Mouse (Mus musculus): Measurements from ENCODE around the gene Amdhd1. TPM values are rescaled to one million over a fixed set of nuclear protein-coding genes. Genes with fewer than 3 reads are reported as not detected.

The Amdhd1 gene
- polyA plus RNA-seq, 1 experiment from 2014 or later = not detected

GRCm38 (mm10) chr10:93538287-93538686 lies 1.5 kb downstream of the Amdhd1 start:
- Histone ChIP-seq H3K4me2 (no peak overlapping the region), H3K9me3 (no peaks in the 10 kb centered on the region), H3K27me3 (peaks cover 25% of the 10 kb centered on the region), H3K4me3 (no peak overlapping the region), H3K27ac (replicated peaks) (no peak overlapping the region), H3K36me3 (no peaks in the 10 kb centered on the region), H3K9ac (no peak overlapping the region), H3K4me1 (replicated peaks) (peaks cover 23% of the 10 kb centered on the region)
- ATAC-seq (ENCODE audit: low read depth) = no peak
- 80% methylated on average over 2 of the region's 2 CpGs for WGBS

DNA sequence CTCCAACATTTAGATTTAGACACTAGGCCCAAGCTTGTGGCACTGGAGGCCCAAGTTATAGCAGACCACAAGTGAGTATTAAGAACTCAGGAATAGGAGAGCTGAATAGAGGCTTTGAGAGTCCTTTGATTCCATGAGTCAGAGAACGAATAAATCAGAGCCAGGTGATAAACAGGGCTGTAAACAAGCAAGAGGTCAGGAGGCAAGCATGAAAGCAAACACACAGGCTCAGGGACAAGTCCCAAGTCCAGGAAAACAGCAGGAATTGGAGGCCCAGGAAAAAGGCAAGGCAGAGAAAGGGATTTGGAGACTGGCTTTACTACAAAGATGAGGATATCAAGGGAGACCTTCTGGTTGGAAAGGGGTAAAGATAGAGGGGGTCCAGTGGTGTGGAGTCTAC lies 14.5 kb downstream of the Amdhd1 start:
- Histone ChIP-seq H3K4me2 (no peak overlapping the region), H3K4me3 (no peak overlapping the region), H3K36me3 (no peaks in the 10 kb centered on the region), H3K4me1 (replicated peaks) (no peaks in the 10 kb centered on the region), H3K27me3 (no peaks in the 10 kb centered on the region), H3K9ac (no peak overlapping the region), H3K9me3 (peaks cover 6% of the 10 kb centered on the region; the same call in 1 of the 2 replicates), H3K27ac (replicated peaks) (no peak overlapping the region)
- 71% methylated on average over 1 of the region's 1 CpGs for WGBS
- ATAC-seq (ENCODE audit: low read depth) = no peak

- Histone ChIP-seq H3K27ac (replicated peaks) (no peak overlapping the region), H3K36me3 (no peaks in the 10 kb centered on the region), H3K4me2 (no peak overlapping the region), H3K9me3 (no peaks in the 10 kb centered on the region), H3K4me3 (no peak overlapping the region), H3K4me1 (replicated peaks) (no peaks in the 10 kb centered on the region), H3K9ac (no peak overlapping the region), H3K27me3 (no peaks in the 10 kb centered on the region)
- WGBS = 70% methylated on average over 4 of the region's 4 CpGs
- no peak for ATAC-seq (ENCODE audit: low read depth)
Measured at GRCm38 (mm10) chr10:93520994-93521393, 18.8 kb downstream of the Amdhd1 start.

GRCm38 (mm10) chr10:93519756-93520155 lies 20.1 kb downstream of the Amdhd1 start:
- no peak overlapping the region for H3K27ac ChIP-seq (replicated peaks)
- H3K9me3 ChIP-seq = no peaks in the 10 kb centered on the region
- no peak overlapping the region for H3K4me3 ChIP-seq
- no peaks in the 10 kb centered on the region for H3K36me3 ChIP-seq
- ATAC-seq (ENCODE audit: low read depth) = no peak
- no peaks in the 10 kb centered on the region for H3K27me3 ChIP-seq
- no peak overlapping the region for H3K9ac ChIP-seq
- WGBS = 90% methylated on average over 5 of the region's 5 CpGs
- H3K4me1 ChIP-seq (replicated peaks) = no peaks in the 10 kb centered on the region
- H3K4me2 ChIP-seq = no peak overlapping the region

GRCm38 (mm10) chr10:93519159-93519558 lies 20.7 kb downstream of the Amdhd1 start:
- no peaks in the 10 kb centered on the region for H3K36me3 ChIP-seq
- no peaks in the 10 kb centered on the region for H3K9me3 ChIP-seq
- no peak for ATAC-seq (ENCODE audit: low read depth)
- H3K27me3 ChIP-seq = no peaks in the 10 kb centered on the region
- no peaks in the 10 kb centered on the region for H3K4me1 ChIP-seq (replicated peaks)
- H3K4me2 ChIP-seq = no peak overlapping the region
- H3K9ac ChIP-seq = no peak overlapping the region
- WGBS = 92% methylated on average over 8 of the region's 8 CpGs
- H3K27ac ChIP-seq (replicated peaks) = no peak overlapping the region
- H3K4me3 ChIP-seq = no peak overlapping the region

DNA sequence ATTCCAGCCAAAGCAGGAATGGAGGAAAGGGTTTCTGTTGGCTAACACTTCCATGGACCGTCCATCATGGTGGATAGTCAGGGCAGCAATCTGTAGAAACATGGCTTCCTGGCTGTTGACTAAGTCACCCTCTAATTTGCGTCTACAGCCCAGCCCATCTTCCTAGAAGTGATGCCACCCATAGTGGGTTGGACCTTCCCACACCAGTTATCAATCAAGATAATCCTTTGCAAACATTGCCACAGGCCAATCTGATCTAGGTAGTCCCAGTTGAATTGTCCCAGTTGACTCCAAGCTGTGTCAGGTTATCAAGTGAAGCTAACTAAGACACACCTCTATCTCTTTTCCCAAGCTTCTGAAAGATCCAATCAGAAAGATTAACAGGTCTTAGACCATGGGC lies 21.2 kb downstream of the Amdhd1 start:
- H3K4me2 ChIP-seq = no peak overlapping the region
- WGBS = 93% methylated on average over 2 of the region's 2 CpGs
- no peaks in the 10 kb centered on the region for H3K4me1 ChIP-seq (replicated peaks)
- H3K27me3 ChIP-seq = no peaks in the 10 kb centered on the region
- H3K4me3 ChIP-seq = no peak overlapping the region
- H3K9ac ChIP-seq = no peak overlapping the region
- ATAC-seq (ENCODE audit: low read depth) = no peak
- H3K27ac ChIP-seq (replicated peaks) = no peak overlapping the region
- no peaks in the 10 kb centered on the region for H3K9me3 ChIP-seq
- no peaks in the 10 kb centered on the region for H3K36me3 ChIP-seq

DNA sequence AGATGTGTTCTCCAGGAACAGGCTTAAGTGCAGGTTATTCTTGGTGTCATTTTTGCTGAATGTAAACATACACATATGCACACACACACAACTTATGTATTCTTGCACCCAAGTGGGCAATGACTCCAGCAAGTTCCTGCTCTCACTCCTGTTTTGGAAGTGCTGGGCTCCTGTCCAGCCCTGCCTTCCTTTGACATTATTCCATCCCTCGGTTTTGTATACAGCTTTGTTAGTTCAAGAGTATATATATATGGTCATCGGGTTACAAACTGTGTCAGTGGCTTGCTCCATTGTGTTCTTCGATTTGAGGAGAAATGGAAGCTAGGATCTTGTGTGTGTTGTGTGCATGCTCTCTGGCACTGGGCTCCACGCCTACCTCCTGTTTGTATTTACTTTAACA lies 21.6 kb downstream of the Amdhd1 start:
- no peak overlapping the region for H3K4me3 ChIP-seq
- no peaks in the 10 kb centered on the region for H3K4me1 ChIP-seq (replicated peaks)
- H3K4me2 ChIP-seq = no peak overlapping the region
- no peak for ATAC-seq (ENCODE audit: low read depth)
- no peak overlapping the region for H3K27ac ChIP-seq (replicated peaks)
- H3K9ac ChIP-seq = no peak overlapping the region
- no peaks in the 10 kb centered on the region for H3K9me3 ChIP-seq
- no peaks in the 10 kb centered on the region for H3K36me3 ChIP-seq
- 83% methylated on average over 4 of the region's 4 CpGs for WGBS
- H3K27me3 ChIP-seq = no peaks in the 10 kb centered on the region

- H3K4me2 ChIP-seq = no peak overlapping the region
- H3K27ac ChIP-seq (replicated peaks) = no peak overlapping the region
- H3K27me3 ChIP-seq = no peaks in the 10 kb centered on the region
- no peaks in the 10 kb centered on the region for H3K9me3 ChIP-seq
- H3K36me3 ChIP-seq = no peaks in the 10 kb centered on the region
- no peak overlapping the region for H3K4me3 ChIP-seq
- H3K9ac ChIP-seq = no peak overlapping the region
- no peak for ATAC-seq (ENCODE audit: low read depth)
- 46% methylated on average over 4 of the region's 4 CpGs for WGBS
- no peaks in the 10 kb centered on the region for H3K4me1 ChIP-seq (replicated peaks)
Measured at GRCm38 (mm10) chr10:93517754-93518153, 22.1 kb downstream of the Amdhd1 start.

DNA sequence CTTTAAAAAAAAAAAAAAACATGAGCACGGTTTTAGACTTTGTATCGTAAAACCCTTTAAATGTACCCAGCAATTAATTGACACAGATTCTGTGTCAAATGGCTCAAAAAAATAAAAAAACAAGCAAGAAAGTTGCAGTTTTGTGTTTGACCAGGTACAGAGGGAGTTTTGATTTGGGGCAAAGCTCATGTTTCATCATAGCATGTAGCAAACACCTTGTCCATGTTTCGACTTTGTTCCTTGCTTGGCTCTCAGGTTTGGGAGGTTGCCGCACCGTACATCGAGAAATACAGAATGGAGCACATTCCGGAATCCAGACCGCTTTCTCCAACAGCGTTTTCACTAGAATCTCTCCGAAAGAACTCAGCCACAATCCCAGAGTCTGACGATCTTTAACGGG lies 23.9 kb downstream of the Amdhd1 start:
- H3K36me3 ChIP-seq = no peaks in the 10 kb centered on the region
- H3K9me3 ChIP-seq = no peaks in the 10 kb centered on the region
- ATAC-seq (ENCODE audit: low read depth) = no peak
- H3K4me2 ChIP-seq = no peak overlapping the region
- no peak overlapping the region for H3K9ac ChIP-seq
- 87% methylated on average over 12 of the region's 12 CpGs for WGBS
- no peaks in the 10 kb centered on the region for H3K27me3 ChIP-seq
- H3K27ac ChIP-seq (replicated peaks) = no peak overlapping the region
- H3K4me1 ChIP-seq (replicated peaks) = no peaks in the 10 kb centered on the region
- no peak overlapping the region for H3K4me3 ChIP-seq

GRCm38 (mm10) chr10:93515419-93515818 lies 24.4 kb downstream of the Amdhd1 start:
- H3K9me3 ChIP-seq = no peaks in the 10 kb centered on the region
- H3K27ac ChIP-seq (replicated peaks) = no peak overlapping the region
- no peaks in the 10 kb centered on the region for H3K27me3 ChIP-seq
- no peak overlapping the region for H3K4me2 ChIP-seq
- no peaks in the 10 kb centered on the region for H3K36me3 ChIP-seq
- no peak overlapping the region for H3K9ac ChIP-seq
- WGBS = 26% methylated on average over 1 of the region's 1 CpGs
- no peak overlapping the region for H3K4me3 ChIP-seq
- H3K4me1 ChIP-seq (replicated peaks) = no peaks in the 10 kb centered on the region
- no peak for ATAC-seq (ENCODE audit: low read depth)

GRCm38 (mm10) chr10:93509532-93510153 lies 30.2 kb downstream of the Amdhd1 start:
- no peak for ATAC-seq (ENCODE audit: low read depth)
- Histone ChIP-seq H3K27me3 (no peaks in the 10 kb centered on the region), H3K4me3 (no peak overlapping the region), H3K4me1 (replicated peaks) (no peaks in the 10 kb centered on the region), H3K9me3 (no peaks in the 10 kb centered on the region), H3K4me2 (no peak overlapping the region), H3K27ac (replicated peaks) (no peak overlapping the region), H3K36me3 (no peaks in the 10 kb centered on the region), H3K9ac (no peak overlapping the region)
- WGBS = 89% methylated on average over 15 of the region's 15 CpGs

- WGBS = 73% methylated on average over 7 of the region's 7 CpGs
- Histone ChIP-seq H3K4me1 (replicated peaks) (no peaks in the 10 kb centered on the region), H3K4me3 (no peak overlapping the region)
Measured at GRCm38 (mm10) chr10:93508383-93508970, 31.4 kb downstream of the Amdhd1 start.

DNA sequence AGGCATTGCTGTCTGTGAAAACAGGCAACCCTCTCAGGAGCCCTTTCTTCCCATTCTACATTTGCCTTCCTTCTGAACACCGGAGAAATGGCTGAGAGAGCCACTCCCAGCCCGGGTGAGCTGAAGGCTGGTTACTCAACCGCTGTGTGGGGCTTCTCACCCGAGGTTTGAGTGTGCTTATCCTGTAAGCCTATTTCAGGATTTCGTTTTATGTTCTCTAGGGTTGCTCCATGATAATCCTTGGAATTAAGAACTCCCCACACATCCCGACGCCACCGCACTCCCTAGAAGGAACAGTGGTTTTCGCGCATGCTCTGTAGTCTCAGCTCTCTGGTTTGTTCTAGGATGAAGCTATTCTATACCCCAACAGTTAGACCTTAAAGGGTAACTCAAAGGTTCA lies 38.5 kb downstream of the Amdhd1 start:
- Histone ChIP-seq H3K36me3 (no peaks in the 10 kb centered on the region), H3K27me3 (no peaks in the 10 kb centered on the region), H3K9me3 (no peaks in the 10 kb centered on the region), H3K4me2 (no peak overlapping the region), H3K4me1 (replicated peaks) (no peaks in the 10 kb centered on the region), H3K4me3 (no peak overlapping the region), H3K9ac (no peak overlapping the region), H3K27ac (replicated peaks) (no peak overlapping the region)
- no peak for ATAC-seq (ENCODE audit: low read depth)
- WGBS = 82% methylated on average over 10 of the region's 10 CpGs

More at GRCm38 (mm10) chr10:93508383-93508970, 31.4 kb downstream of the Amdhd1 start:
- H3K4me2 ChIP-seq = no peak overlapping the region
- no peaks in the 10 kb centered on the region for H3K9me3 ChIP-seq
- ATAC-seq (ENCODE audit: low read depth) = no peak
- no peak overlapping the region for H3K27ac ChIP-seq (replicated peaks)
- H3K9ac ChIP-seq = no peak overlapping the region
- H3K27me3 ChIP-seq = no peaks in the 10 kb centered on the region
- H3K36me3 ChIP-seq = no peaks in the 10 kb centered on the region

Measured in neural tube, embryonic 13.5 days (tissue).